Mouse (Mus musculus) yolk sac, embryonic 10.5 days (tissue): ENCODE measurements around the gene Epb41.

ENCODE experiments used
- DNase-seq: peaks from one replicate; pipeline ENCODE4 v3.0.0-alpha.2; 2017; ENCODE audit warnings: low spot score

Epb41 gene

DNA sequence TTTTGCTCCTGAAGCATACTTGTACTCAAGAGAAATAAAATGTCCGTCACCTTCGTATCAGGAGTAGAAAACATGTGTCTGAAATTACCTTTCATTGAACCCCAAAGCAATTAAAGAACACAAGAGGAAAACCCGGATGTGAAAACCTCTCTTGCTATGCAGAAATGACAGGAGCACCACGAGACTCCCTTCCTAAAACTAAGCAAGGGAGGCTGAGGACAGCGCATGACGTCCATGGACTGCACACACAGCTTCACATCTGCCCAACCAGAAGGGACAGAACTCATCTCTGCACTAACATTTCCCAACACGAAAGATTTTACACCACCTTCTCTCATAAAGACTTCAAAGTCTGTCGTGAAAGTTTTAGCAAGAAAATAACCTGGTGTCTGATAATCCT, 64.7 kb downstream of the Epb41 start:
- DNase-seq = no peak

DNA sequence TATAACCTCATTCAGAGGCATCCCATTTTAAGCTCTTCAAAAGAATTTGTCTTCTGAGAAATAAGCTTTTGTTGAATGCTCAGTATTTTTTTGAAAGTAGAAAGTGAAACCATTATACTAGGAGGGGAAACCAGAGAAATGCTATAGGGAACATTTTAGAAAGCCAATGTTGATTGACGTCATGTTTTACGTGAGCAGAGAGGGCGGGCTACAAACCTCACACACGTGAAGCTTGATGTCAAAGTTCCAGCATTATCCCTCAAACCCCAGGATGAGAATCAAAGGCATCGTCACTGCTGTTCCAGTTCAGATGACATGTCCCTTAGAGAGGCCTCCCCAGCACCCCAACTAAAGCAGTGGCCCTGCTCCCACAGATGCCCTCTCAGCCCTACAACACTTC, 66.9 kb downstream of the Epb41 start:
- no peak for DNase-seq

DNA sequence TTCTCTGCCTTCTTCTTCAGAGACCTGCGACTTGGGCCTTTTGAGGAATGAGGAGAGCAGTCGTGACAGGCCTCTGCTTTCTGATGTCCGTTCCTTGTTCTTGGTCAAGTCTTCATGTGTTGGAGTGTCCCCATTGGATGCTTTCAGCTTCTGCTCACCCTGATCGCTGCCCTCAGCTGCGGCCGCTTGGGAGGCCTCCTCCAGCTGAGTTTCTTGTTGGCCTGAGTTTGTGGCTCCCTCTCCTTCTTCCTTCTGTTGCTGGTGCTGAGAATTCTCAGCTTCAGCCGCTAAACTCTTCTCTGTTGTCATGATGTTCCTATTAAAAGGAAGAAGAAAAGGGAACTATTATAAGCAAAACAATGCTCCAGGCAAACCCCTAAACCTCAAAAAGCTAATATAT, 68.0 kb downstream of the Epb41 start:
- DNase-seq = no peak

DNA sequence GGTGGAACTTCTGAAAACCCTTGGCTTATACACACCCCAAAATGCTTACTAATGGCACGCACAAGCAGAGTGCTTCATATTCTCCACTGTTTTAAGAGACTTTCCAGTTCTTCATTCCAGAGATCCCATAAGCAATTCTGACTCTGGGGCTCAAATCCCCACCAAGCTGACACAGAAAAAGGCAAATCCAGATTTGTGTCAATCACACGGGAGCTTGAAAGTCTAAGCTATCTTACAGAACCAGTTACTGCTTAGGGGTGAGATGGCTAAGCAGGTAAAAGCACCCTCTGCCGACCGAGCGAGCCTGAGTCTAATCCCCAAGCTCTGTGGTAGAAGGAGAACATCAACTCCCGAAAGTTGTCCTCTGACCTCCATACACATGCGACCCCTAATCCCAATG, 76.5 kb downstream of the Epb41 start:
- no peak for DNase-seq

DNA sequence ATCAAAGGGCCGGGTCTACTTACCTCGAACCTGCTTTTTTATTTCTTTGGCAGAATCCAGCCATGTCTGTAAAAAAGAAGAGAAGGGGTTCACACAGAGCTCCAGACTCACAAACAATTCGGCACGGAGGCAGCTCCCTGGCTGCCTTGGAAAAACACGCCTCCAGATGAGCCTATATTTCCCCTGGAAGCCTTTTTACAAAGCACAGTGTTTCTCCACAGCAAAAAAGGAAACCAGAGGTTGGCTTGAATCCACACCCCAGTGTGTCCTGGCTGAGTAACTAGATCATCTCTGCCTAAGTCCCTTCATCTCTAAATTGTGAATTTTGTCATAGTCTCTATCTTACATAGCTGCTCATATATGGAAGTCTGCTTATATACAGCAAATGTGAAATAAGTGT, 77.6 kb downstream of the Epb41 start:
- DNase-seq = no peak

DNA sequence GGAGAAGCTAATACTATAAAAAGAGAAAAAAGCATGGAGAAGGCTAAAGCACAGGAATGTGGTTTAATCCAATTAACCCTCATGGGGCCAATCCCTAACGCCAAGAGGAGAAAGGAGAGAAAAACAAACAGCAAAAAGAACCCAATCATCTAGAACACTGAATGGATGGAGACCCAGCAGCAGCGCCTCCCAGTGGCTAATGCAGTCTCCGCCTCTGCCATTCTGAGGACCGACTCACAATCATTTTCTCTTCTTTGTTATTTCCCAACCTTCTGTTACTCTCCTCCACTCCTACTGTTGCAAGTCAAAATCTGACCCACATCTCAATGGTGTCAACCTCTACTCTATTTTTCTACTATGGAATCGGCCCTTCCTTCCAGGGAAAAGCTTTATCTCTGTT, 78.1 kb downstream of the Epb41 start:
- no peak for DNase-seq

DNA sequence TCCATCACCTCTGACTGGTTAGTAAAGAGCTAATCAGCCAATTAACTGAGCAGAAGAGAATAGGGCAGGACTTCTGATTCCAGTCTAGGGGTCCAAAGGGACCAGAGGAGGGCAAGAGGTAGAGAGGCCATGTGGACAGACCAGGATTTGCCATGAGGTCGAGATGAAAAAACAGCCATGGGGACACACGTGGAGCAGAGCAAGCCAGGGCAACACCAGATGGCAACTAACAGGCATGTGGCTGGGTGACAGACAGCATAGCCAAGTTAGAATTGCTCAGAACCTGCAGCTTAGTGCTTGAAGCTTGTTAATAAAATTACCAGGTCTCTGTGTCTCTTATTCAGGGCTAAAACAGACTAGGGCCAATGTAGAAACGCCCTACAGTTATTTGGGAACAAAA, 81.3 kb downstream of the Epb41 start:
- DNase-seq = no peak

DNA sequence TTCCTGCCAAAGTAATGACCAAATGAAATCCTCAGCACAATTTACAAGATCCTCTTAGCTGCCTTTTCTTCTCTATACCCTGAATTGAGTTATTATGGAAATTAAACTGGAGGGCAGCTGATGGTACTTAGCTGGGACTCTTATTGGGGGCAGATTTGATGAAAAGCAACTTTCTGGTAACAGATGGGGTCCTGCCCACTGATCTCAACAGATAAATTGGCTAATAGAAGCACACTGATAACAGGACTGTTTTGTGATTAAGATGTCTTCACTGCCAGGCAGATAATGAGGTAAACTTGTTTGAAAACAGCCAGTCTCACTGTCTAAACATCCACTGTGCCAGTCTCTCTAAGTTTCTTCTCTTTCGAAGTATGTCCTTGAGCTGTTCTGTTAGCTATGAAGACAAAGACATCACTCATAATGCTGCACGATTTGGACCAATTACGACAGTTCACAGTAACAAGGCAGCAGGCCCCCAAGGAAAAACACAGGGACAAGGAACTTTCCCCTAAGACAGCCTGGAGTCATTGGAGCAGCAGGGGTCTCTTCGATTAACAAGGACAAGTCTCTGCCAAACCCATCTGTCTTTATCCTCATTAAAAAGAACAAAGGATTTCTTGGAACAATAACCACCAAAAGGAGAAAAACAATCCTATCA, 92.1 kb downstream of the Epb41 start:
- no peak for DNase-seq

DNA sequence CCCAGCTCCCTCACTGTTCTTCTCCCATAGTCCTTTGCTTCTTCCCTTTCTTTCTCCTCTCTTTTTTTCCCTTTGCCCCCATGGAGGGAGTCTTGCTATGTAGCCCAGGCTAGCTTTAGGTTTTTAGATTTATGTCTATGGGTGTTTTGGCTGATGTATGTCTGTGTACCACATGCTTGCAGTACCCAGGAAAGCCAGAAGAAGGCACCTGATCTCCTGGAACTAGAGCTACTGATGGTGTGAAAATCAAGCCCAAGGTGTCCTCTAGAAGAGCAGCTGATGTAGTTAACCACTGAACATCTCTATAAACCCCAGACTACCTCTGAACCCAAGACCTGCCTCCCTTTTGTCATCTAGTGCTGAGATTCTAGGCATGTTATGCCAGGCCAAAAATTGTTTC, 93.4 kb downstream of the Epb41 start:
- DNase-seq = no peak

DNA sequence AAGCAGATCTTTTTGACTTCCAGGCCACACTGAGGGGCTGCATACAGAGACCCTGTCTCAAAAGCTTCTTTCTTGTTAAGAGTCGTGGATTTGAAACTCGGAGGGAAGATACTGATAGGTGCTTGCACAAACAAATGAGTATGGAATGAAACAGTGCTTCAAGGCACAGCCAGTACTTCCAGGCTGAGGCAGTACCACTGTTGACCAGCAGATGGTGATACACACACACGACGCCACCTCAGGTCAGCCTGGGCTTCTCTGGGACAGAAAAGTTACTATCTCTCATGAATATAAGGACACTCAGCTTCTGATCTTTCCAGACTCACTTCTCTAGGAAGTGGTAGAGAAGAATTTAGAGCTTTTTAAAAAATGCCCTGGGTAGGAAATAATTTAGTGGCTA, 97.9 kb downstream of the Epb41 start:
- peak; percentile 51 for DNase-seq

DNA sequence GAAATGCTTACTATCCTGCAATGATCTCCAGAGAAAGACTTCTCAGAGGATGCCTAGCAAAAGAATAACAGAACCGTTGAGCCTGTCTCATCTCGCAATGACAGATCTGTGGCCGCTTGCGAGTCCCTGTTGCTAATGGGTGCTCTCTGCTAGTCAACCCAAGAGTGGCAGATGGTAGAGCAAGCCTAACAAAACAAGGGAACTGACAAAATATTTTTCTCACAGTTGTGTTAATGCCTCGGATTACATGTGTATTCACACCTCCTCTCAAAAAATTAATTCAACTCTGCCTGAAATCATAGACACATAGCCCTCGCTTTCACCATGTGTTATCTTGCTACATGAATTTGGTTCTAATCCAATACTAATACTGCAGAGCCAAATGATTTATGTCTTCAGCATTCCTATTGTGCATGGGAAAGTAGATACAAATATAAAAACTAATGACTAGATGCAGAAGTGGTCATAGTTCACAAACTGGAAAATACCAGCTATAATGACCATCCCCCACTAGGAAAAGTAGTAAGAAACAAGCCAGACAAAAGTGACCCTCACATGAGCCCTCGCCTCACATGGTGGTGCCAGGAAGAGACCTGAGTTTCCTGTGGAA, 104.8 kb downstream of the Epb41 start:
- DNase-seq = no peak

DNA sequence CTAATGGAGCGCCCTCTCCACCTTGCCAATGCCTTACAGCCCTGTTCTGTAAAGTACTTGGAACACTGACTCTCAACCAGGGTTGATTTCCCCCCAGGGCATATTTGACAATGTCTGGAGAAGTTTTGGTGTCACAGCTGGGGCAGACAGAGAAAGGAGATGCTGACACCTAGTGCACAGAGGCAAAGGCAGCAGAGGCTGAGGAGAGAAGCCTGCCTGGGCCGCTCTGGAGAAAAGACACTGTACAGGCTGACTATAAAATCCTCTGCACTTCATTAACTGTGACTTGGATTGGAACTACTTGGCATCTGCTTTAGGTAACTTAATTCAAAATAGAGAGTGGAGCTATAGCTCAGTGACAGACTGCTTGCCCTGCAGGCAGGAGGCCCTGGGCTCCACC, 106.2 kb downstream of the Epb41 start:
- no peak for DNase-seq

DNA sequence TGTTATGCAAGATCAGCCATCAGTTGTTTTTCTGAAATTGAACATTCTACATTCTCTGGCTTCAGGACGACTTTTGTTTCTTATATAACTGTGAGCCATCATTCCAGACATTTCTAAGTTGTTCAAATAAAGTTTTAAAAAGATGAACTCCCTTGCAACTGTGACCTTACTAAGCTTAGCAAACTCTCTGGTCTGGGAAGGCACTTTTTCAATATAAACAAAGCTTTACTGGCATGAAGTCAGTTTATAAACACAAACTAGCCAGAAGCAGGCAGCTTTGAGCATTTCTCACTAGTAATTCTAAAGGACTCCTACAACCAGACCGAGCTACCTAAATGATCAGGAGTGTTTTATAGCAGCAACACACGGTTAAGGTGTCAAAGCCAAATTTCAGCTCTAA, 118.0 kb downstream of the Epb41 start:
- DNase-seq = peak; percentile 8

DNA sequence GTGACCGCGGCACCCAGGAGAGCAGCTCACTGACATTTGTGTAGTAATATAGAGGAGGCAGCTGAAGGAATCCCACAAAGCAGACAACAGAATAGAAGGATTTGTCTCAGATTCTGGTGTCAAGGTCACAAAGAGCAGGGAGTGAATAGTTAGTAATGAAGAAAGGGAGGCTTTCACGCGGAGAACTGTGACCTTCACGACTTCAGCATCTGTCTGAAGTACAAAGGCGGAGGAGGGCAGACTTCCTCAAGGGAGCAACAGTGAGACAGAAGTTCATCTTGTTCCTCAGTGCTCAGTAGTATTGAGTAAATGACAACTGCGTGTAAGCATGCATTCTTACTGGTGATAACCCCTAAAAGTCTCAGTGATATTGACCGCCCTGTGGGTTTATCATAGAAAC, 124.5 kb downstream of the Epb41 start:
- no peak for DNase-seq

DNA sequence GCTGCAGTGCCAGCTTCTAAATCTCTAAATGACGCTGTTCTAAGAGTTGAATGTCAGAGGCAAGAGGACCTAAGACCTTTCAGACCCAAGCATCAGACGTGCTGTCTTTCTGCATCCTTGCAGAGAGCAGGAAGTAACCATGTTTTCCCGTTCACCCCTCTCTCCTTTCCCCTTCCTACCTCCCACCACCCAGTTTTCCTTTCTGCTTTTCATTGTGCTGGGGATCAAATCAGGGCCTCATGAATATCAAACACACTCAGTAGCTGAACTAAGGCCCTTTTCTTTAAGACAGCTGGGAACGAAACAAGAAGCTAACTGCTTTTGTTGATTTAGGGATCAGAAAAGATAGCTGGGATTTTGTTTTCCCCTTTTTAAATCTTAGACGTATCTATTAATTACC, 125.2 kb downstream of the Epb41 start:
- DNase-seq = no peak

DNA sequence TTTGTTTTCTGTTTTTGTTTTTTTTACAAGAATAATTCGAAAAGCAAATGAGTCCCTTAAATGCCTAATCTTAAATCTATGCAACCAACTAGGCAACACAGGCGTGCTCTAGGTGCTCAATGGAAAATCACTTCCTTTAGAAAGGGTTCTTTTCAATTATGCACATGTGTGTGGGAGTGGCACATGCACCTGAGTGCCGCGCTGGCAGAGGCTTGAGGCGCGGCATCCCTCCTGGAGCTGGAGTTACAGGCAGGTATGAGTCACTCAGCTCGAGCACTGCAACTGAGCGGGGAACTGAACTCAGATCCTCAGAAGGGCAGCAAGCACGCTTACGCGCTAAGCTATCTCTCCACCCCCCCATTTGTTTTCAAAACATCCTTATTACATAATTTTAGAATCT, 127.3 kb downstream of the Epb41 start:
- no peak for DNase-seq

DNA sequence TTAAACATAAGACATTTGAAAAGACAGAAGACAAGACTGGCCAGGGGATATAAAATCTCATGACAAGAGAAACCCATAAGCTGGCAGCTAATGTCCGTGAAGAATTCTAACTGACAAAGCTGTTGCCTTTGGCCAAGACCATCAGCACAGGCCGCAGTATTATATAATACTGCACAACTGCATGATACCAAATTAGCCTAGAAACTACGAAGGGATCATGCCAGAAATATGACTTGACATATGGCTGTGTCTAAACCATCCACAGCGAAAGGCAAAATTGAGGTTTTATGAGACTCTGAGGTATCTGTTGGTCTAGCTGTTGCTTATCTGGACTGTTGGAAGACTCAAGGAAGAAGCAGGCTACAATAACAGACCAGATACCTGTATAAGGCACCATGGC, 134.3 kb downstream of the Epb41 start:
- no peak for DNase-seq

DNA sequence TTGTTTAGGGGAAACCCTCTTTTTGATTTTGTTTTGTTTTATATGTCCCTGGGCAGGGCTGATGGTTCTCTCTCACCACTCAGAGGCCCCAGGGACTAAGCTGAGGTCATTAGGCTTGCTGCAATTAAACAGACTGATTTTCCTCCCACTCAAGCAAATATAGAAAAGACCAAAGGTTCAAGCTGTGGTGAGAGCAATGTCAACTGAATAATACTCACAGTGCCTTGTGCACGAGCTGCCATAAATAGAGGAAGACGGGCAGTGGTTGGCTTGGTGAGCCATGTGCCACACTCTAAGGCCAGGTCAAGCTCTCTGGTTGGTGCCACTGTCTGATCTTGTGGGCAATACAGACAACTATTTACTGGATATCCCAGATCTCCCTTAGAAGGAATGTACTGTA, 135.7 kb downstream of the Epb41 start:
- DNase-seq = no peak

DNA sequence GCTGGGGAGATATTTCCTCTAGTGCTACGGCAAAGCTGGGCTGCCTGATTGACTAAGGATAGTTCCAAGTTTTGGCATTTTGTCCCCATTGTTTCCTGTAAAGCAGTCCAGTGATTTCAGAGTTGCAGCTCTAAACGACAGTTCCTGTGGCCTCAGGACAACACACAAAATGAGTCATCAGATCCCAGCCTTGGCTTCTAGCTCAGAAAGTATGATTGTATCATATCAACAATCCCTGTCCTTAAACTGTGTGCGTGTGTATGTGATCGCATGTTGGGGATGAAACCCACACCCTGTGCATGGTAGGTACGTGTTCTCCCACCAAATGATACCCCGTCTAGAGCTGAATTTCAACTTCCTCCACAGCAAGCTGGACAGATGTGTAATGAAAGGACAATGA, 146.0 kb downstream of the Epb41 start:
- no peak for DNase-seq

DNA sequence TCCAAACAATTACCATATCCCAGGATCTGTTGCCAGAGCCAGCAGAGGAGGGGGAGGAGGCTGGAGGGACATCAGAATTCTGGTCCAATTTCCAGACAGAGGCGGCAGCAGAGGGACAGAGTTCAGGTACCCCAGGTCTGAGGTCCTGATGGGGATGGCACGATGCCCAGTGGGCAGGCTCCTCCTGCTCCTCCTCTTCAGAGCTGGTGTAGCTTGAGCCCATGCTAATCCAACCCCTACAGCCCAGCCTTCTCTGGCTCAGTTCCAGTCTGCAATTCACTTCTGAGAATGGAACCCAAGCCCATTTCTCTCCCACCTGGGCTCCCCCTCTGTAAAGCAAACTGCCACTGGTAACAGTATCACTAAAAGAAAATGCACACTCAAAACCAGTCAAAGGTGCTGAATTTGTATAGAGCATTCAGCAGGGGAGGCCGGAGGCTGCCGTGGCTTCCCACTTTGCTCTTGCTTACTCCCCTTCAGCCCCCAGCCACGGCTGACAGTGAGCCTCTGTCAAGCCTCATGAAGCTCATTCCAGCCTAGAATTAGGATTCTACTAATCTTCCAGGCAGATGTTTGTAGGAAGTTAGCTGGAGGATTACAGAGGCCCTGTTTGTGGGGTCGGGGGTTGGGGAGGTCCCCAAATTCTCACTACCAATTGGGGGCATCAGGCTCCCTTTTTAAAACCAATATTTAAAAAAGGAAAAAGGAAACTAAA, 150.9 kb downstream of the Epb41 start:
- DNase-seq = no peak

DNA sequence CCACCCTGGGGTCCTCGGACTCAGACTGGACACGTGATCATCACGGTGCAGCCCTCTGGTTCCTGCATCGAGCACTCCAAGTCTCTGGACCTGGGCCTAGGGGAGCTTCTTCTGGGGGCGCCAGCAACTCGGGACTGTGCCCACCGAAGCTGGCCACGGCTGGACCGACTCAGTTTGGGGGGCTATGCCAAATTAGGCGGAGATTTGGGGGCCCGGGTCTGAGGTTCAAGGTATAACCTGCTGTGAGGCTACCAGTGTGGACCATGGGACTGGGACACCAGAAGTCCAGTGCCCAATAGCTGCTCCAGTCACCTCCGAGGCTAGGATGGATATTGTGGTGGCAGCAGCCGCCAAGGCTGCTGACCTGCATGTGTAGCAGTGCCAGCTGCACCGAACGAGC, 152.7 kb downstream of the Epb41 start:
- DNase-seq = no peak

DNA sequence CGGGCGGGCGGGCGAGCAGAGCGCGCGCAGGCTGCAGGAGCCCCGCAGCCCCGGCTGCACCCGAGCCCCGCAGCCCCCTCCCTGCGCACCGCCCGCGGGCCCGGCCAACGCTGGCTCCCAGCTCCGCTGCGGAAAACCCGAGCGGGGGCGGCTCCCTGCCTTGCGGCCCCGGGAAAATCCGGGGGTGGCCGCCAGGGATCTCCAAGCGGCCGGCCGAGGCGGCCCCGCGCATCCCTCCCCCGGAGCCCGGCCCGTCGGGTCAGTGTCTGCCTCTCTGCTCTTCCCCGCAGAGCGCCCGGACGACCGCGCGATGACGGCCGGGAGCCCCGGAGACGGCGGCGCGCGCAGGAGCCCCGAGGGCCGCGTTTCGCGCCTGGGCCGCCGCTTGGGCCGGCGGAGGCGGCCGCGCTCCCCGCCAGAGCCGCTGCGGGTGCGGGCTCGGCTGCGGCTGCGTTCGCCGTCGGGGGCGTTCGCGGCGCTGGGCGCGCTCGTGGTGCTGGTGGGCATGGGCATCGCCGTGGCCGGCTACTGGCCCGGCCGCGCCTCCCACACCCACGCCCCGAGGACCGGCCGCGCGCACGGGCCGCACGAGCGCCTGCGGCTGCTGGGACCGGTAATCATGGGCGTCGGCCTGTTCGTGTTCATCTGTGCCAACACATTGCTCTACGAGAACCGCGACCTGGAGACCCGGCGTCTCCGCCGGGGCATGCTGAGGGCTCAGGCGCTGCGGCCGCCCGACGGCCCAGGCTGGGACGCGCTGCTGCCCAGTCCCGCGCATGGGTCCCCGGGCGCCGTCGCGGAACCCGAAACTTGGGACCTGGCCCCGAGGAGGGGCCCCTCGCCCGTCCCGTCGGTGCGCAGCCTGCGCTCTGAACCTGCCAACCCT, 153.4 kb downstream of the Epb41 start, which contains the start of gene Tmem200b:
TSS of gene Tmem200b (plus strand) at position 311 of the 886 bp plus-strand sequence.
- DNase-seq = peak; percentile 26
